Mouse (Mus musculus) liver, embryonic 14.5 days (tissue): ENCODE data around the gene Myh7b.

Source experiments
- CTCF ChIP-seq: IDR thresholded peaks from 2 replicates; pipeline ENCODE4 v1.5.1; 2016; ENCODE audit warnings: antibody characterized with exemption, low read depth, control low read depth
- EP300 ChIP-seq: IDR thresholded peaks from 2 replicates; pipeline ENCODE4 v1.6.1; 2016; ENCODE audit warnings: antibody characterized with exemption, low read depth

DNA sequence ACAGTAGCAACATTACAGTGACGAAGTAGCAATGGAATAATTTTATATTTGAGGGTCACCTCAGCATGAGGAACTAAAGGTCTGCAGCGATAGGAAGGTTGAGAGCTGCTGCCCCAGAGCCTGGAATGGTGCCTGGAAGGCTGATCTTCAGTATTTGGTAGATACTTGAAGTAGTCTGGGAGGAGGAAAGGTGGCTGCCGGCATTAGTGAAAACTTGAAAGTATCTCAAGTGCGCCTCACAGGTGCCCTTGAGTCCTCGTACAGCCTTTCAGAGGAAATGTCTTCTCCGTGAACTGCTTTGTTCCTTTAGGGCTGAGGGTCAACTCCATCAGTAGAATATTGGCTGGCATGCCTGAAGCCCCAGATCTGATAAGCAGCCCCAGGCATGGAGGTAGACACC is 15.5 kb upstream of the Myh7b start:
- TF ChIP-seq CTCF, result no peak
- no peak for TF ChIP-seq EP300
